Mouse (Mus musculus) telencephalon, adult 2 months (tissue): ENCODE measurements at regions not wholly inside any gene's neighbourhood (a gene's known extent, or its start where the extent isn't known, plus 50 kb on each side); places are given as distances from the start of the nearest gene placed in this dataset.

Source experiments
- DNase-seq: peaks from one replicate; pipeline ENCODE4 v3.0.0-alpha.2; 2011; ENCODE audit warnings: low read depth, low spot score

- no peak for DNase-seq
Measured at GRCm38 (mm10) chr5:29870537-29870936, 134.8 kb upstream of the Gm5129 start.

DNA sequence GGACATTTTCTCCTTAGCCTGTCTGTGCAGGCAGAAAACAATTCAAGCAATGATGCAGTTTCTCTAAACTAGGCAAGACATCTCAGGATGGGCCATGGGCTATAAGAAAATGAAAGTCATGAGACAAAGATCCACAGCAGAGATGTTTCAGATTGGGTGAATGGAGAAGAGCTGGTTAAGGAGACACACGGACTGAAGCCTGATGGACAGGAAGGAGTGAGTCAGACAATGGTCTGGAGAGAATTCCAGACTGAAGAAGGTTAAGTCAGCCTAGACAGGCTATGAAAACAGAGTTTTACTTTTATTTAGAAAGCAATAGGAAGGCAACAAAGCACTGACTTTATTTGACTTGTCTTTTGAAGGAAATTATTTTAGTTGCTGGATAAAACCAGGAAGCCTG is 137.5 kb upstream of the Il6 start:
- no peak for DNase-seq

DNA sequence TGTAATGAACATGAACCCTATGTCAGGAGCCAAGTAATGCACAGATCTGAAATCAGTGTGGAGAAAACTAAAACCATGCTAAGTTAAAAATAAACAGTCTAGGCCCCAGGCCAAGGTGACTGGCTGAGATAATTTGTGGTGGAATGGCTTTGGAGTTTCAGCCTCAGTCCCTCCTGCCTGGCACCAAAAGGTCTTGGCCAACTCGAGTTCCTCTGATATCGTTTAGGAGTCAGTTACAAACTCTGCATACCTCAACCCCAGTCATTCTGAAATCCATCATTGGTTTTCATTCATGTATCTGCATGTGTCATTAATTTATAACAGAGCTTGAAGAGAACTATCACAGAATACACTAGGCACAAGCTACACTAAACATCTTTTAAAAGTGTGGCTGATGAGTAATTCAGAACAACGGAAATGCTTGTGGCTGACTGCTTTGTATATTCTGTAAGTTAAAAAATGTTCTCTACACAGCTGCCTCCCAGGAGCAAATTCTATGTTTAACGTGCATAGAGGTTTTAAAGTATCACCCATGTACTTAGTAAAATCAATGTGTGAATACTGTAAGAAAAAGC is 125.6 kb upstream of the Il6 start:
- no peak for DNase-seq

- no peak for DNase-seq
Measured at GRCm38 (mm10) chr5:29892344-29892743, 120.6 kb upstream of the Il6 start.

DNA sequence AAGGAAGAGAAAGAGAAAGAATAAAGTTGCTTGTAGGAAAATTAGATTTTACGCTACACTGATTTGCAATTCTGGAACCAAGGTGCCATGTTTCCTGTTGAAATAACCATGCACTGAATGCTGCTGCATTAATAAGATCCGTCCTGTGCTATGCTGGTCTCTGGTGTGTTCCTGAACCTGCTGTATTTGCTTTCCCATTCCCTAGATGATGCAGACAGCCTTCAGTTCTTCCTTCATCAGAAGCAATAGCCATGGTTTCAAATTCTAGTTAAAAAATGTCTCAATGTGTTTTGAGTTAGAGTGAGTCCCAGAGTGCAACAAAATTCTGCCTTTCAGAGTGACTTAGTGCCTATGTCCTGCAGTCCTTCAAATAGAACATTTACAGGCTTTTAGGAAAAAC is 120.1 kb upstream of the Il6 start:
- no peak for DNase-seq

DNA sequence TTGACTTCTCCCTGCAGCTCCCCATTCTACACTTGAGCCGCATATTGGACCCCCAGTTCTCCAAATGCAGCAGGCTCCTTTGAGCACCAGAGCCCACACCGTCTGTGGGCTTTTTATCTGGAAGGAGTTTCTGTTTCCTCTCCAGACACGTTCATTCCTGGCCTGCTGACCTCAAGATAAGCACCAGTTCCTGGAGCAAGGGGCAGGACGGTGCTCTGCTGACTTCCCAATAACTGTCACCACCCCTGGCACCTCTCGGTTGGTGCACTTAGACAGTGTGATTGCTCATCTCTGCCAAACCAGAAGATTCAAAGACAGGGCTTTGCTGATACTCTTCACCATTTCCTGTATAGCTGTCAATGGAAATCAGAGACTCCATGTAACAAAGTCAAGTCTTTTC is 119.1 kb upstream of the Il6 start:
- DNase-seq, result no peak

DNA sequence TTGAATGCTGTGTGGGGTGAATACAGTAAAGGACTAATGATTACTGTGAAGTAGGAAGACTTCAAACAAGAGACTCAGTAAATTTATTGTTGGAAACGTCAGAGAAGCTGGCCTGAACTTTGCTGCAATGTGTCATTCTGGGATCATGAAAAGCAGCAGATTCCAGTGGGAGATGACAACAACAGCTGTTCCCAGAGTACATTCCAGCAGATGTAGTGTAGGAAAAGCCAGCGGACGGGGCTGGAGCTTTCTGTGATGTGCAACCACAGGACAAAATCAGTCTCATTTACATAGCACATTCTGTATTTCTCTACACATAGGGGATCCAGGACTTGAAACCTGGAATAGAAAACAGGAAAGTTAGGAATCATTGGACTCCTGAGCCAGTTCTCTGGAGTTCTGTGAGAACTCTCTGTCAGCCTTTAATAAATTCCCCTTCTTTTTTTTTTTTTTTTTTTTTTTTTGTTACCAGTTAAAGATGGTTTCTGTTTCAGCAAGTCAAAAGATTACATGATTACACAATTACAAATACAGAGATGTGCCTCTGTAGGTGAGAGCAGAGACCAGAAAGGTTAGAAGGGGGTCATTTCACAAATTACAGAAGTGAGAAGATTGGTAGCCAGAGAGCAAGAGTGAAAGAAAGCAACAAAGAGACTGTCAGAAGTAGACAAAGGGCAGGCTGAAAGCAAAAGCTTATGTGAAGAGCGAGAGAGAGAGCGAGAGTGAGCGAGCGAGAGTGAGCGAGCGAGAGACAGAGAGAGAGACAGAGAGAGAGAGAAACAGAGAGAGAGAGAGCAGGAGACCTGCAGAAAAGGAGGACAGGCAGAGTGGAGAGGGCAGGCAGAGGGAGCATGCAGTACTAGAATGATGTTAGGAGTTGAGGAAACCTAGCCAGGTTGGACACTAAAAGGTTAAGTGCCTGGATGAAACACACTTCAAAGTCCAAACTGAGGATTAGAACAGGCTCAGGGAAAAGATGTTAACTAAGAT is 118.0 kb upstream of the Il6 start:
- no peak for DNase-seq

DNA sequence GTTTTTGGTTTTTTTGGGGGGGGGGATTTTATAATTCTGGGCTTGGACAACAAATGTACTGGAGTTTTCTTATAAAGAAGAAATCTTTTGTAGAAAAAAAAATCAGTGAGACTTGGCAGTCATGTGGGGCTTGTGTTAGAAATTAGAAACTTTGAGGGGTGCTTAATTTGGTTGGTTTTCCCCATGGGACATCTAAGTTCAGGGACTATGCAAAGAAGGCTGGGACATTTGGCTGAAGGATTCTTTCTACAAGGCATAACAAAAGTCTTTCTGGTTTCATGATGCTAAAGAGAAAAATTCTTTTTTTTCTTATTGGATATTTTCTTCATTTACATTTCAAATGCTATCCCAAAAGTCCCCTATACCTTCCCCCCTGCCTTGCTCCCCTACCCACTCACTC is 115.3 kb upstream of the Il6 start:
- no peak for DNase-seq

DNA sequence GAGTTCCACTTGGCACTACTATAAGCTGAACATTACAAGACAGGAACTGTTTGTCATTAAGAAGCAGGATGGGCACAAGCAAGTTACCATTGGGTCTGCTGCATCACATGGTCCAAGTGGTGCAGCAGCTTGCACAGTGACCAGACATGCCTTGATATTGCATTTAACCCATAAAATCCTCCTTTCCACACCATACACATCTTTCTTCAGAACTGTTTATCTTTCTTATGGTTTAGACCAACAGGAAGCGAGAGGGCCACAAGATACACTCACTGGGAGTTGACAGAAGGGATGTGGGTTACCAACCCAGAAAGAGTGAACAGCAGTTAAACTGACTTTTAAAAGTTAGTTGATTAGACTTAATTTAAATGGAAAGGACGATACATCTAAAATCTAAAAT is 111.2 kb upstream of the Il6 start:
- DNase-seq, result no peak

DNA sequence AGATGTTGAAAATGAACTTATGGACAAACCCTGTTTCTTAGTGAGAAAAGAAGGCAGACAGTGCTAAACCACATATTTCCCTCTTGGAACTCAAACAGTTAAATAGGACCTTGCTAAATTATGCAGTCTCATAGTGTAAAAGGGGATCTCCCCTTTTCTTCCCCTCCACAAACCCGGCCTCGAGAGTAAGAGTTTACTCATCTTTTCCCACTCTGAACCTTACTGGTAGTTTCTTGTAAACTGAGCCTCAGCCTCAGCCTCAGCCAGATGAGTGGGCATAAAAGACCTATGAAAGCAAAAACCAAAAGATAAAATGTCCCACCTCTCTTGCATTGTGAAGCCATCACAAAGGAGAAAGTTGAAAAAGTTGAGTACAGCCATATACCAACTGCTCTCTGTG is 92.6 kb upstream of the Il6 start:
- DNase-seq, result no peak

DNA sequence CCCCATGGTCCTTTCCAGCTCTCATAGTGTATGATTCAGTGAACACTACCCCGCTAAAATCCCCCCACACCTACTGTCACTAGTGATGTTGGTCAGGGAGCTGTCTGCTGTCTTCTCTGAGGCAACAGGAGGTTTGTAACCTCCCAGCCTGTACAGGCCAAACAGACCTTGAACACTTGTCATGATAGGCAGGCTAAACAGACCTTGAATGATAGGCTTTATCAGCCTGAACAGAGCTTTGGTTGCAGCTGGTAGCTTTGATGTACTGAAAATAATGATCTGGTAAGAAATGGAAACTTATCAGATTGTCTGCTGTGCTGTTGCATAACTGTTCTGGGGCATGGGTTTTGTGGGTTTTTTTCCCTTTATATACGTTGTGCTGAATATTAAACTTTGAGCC is 87.4 kb upstream of the Il6 start:
- DNase-seq, result no peak

DNA sequence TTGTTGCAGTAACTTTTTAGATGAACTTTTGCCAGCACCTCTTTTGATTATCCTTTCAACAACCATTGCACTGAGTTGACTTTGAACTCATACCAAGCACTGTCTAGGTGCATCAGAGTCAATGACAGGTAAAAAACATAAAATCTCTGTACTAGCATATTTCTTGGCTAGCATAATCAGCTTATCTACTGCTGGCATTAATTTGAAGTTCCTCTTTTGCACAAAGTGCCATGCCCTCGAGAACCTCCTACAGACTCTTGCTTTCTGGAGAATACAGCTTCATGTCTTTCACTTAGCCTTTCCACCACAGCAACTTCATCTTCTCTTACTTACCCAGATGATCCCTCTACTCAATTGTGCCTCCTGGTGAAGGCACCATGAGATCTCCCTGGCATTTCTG is 85.3 kb upstream of the Il6 start:
- no peak for DNase-seq

- no peak for DNase-seq
Measured at GRCm38 (mm10) chr5:29929381-29929780, 83.5 kb upstream of the Il6 start.

GRCm38 (mm10) chr5:29947225-29947624 is 65.7 kb upstream of the Il6 start:
- no peak for DNase-seq

DNA sequence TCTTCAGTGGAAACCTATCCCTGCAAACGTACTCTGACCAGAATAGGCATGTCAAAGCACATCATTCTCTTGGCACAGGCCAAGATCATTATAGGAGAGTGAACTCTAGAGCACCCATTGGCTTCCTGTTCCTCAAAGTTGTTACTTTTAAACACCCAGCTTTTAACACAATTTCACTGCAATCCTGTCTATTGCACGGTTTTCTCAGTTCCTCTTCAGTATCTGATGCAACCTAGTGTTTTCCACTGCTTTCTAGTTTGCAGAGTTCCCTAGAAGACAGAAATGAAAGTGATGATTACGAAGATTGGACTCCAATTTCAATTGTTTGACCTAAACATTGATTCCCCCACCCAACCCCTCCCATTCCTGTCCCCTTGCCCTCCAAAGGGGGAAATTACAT is 64.8 kb upstream of the Il6 start:
- DNase-seq, result peak; percentile 15

DNA sequence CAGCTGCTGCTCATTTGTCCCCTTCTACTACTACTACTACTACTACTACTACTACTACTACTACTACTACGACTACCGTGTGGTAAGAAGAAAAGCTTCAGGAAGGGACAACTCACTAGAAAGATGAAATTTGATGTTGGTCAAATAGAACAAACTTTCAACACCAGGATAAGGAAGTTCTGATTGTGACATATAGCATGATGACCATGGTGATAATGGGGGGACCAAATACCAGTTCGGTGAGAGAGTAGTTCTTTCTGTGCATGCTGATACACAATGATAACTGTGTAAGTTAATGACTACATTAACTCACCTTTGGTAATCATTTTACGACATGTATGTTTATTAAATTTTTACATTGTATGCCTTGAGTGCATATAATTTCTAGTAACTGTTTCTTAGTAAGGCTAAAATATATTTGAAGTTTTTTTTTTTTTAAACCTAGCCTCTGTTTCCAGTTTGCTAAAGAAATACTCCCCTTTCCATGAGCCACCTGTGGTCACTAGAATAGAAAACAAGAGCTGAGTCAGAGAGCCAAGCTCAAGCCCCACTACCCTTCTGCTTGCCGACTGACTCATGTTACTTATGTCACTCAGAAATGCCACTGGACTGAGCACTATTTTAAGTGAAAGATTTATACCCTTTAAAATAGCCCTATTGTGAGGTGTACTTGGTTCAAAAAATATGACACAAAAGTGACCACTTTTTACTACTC is 62.3 kb upstream of the Il6 start:
- DNase-seq, result no peak

DNA sequence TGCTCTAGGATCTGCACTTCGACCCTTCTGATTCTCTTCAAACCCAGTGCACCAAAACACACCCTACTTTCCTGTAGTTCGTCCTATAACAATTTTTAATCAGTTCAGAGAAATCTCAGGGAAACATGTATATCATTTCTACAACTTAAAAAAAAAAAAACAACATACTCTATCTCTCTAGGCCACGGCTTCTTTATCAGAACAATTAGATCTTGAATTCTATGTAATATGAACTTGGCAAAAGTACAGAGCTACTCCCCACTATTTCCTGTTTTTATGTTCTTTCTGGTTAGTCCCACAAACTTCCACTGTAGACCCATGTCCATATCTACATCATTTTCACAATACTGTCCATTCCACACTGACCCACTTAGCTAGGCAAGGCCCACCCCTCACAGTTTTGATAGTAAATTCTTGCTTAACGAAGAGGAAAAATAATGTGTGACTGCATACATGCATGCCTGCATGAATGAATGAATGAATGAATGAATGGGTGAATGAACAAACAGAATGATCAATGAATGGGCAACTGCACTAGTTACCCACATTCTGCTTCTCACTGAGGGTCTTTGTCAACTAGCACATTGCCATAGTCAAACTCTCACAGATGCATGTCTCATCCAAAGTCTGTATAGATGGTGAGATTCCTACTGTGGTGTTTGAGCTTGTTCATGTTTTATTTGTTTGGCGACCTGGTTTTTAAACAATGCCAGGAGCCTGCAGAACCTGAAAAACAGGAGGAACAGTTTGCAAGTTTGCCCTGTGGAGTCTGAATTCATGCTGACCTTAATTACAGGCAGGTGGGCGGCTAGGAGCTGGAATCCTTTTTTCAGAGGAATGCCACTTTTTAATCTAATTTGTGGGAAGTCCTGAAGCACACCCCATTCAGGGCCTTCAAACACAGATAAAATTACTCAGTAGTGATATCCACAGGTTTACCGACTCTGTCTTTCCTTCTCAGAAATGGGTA is 61.2 kb upstream of the Il6 start:
- DNase-seq, result no peak
